Mouse (Mus musculus): ENCODE results near the gene Myo9a. TPM values are rescaled to one million over a fixed set of nuclear protein-coding genes. Genes with fewer than 3 reads are reported as not detected.

Myo9a gene
- 30.5 TPM for polyA plus RNA-seq (2017; shearing (Covaris generic))

DNA sequence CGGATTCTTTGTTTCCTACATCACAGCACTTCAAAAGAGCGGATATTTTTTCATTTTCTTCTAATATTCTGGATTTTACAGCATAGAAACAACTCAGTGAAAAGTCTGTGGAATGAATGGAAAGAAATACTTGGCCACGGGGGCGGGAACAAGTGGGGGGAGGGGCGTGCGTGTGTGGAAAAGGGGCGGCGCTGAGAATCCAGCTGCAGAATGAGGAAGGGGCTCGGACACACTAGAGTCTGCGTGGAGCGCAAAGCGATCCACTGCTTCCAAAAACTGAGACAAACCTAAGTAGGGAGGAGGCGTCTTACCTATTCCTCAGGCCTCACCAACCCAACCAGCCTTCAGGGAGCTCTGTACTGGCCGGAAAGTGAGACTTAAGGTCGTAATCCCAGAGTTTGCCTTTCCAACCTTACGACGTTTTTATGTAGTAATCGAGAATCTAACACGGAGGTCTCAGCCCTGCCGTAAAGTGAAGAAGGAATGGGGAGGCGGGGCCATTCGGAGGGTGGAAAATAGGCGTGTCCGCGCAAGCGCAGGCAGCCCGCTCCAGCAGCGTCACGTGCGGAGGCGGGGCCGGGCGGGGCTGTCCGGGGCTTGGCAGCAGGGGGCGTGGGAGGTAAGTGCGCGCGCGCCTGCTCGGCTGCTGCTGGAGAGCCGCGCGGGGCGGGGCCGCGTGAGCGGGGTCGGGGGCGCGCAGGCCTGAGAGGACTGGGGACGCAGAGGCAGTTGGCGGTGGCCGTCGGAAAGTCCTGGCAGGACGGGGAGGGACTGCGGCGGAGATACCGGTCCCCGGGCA, at the start of gene Myo9a, which contains the start of gene Senp8:
Myo9a (plus strand) TSS at position 630 of the 799 bp plus-strand sequence.
Senp8 (minus strand) TSS at position 444 of the 799 bp plus-strand sequence.

DNA sequence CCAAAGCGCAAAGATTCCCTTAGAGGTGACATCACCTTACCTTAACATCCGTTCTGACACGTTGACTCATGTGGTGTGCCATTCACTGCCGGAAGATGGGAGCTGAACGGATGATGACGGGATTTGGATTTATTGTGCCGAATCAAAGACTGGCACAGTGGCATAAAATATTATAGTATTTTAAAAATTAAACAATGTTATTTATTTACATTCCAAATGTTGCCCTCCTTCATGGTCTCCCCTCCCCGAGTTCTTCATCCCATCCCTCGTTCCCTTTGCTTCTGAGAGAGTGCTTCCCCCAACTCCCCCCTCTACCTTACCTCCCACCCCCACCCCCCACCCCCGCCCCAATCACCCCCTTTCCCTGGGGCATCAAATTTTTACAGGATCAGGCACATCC, 209.9 kb downstream of the Myo9a start, which contains the start of gene Nr2e3:
Nr2e3 (minus strand) TSS at position 101 of the 400 bp plus-strand sequence.

Other genes starting within 250 kb of the Myo9a start
- 66.1 TPM for gene Hexa, start 211.4 kb upstream of the Myo9a start, polyA plus RNA-seq (2017; shearing (Covaris generic))
- 0.82 TPM for gene Tmem202, start 211.0 kb upstream of the Myo9a start, polyA plus RNA-seq (2017; shearing (Covaris generic))
- gene Celf6, start 173.0 kb upstream of the Myo9a start, polyA plus RNA-seq (2017; shearing (Covaris generic)), result not detected
- gene Parp6, start 133.6 kb upstream of the Myo9a start, polyA plus RNA-seq (2017; shearing (Covaris generic)), result 34.0 TPM
- gene Pkm, start 94.5 kb upstream of the Myo9a start, polyA plus RNA-seq (2017; shearing (Covaris generic)), result 945 TPM
- not detected for gene Gramd2, start 70.8 kb upstream of the Myo9a start, polyA plus RNA-seq (2017; shearing (Covaris generic))
- 7.9 TPM for gene Senp8, start 186 bp upstream of the Myo9a start, polyA plus RNA-seq (2017; shearing (Covaris generic))
- not detected for gene Nr2e3, start 209.8 kb downstream of the Myo9a start, polyA plus RNA-seq (2017; shearing (Covaris generic))

Data from CD4-positive, CD25-positive, alpha-beta regulatory T cell, adult 9 weeks (primary cell).